Mouse (Mus musculus): Measurements from ENCODE around the gene Tas2r135.

The Tas2r135 gene

DNA sequence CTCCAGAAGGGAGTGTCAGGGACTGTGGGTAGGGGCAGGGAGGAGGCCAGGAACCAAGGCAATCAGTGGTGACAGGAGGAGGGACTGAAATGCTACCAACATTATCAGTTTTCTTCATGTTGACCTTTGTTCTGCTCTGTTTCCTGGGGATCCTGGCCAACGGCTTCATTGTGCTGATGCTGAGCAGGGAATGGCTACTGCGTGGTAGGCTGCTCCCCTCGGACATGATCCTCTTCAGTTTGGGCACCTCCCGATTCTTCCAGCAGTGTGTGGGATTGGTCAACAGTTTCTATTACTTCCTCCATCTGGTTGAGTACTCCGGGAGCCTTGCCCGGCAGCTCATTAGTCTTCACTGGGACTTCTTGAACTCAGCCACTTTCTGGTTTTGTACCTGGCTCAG is 29.2 kb downstream of the Tas2r135 start, which contains the start of gene Tas2r126:
Gene Tas2r126, plus strand, starts transcription at position 90 of the 400 bp plus-strand sequence.
- DNase-seq (ENCODE audit: low spot score in 2 of 2) = no peak

DNA sequence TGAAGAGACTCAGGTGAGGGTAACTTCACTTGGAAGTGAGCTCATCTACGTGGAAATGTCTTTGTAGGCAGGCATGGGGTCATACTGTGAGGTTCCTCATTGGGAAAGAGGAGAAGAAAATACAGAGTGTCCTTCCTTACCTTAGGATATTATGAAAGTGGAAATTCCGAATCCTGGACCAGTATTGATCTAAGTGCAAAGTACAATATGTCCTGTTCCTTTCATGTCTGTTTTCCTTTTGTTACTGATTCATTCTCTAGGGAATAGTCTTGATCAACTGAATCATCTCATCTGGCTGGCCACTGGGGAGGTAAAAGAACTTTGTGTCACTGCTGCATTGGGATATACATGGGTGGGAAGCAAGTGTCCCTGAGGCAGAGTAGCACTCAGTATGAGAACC is 30.3 kb downstream of the Tas2r135 start:
- DNase-seq (ENCODE audit: low spot score in 2 of 2) = no peak

DNA sequence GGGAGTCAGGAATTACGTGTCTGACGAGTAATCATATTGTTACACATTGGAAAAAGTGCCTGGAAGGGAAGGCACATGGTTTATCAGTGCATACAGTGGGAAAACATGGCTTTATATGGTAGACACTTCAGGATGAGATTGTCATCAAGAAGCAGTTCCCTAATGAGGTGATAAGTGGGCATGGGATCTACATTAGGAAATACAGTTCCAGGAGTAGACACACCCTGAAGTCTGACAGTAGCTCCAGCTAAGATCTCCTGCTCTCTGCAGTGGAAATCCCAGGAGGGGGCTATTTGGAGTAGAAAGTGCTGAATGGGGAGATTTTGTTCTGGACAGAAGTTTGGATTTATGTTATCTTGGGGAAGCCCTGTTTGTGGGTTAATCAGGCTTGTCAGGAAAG is 36.2 kb downstream of the Tas2r135 start:
- no peak for DNase-seq (ENCODE audit: low spot score in 2 of 2)

DNA sequence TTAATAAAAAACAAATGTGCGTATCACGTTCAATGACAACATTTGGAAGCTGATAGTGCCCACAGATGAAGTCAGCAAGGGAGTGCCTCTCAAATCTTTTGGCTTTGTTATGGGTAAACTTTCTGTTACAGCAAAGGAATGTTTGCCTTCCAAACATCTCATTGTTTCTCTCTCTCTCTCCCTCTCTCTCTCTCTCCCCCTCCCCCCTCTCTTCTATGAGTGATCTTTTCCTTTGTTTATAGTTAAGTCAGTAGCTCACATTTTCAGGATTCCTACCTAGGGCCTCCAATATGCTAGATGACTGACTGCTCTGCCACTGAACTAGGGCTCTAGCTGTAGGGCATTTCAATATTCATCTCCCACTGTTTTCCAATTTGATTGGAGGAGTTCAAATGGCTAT is 39.3 kb downstream of the Tas2r135 start:
- no peak for DNase-seq (ENCODE audit: low spot score in 2 of 2)

DNA sequence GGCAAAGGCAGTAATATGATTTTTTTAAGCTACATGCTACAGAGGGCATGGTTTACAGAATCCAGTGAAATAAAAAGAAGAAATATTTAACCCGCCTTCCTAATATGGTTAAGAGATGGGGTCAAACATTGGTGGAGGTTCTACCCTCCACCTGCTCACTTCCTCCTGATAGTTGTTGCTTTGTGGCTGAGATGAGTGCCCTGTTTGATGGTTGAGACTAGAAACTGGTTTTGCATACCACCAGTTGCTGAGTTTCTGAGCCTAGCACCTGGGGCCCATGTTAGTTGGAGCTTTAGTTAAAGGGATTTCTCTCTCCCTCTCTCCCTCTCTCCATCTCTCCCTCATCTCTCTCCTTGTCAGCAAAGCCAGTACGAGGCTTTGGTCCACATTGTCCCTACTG is 42.1 kb downstream of the Tas2r135 start:
- no peak for DNase-seq (ENCODE audit: low spot score in 2 of 2)

All from frontal cortex, postnatal 36 days (tissue).